Mouse (Mus musculus) layer of hippocampus, adult 2 months (tissue): ENCODE measurements around the gene Slc24a4. TPM values are rescaled to one million over a fixed set of nuclear protein-coding genes. Genes with fewer than 3 reads are reported as not detected.
A peak's percentile ranks its signal among the peaks of the same experiment; 100 is the strongest.

Source experiments
- DNase-seq, 2 experiments: peaks; one replicate each; pipeline ENCODE4 v3.0.0; 2022; ENCODE audit warnings: low spot score in 2 of 2
- H3K27ac ChIP-seq: fragments of 200-600 bp; 2 replicates; pipeline ENCODE4 v1.8.1; 2022
- H3K4me3 ChIP-seq: fragments of 200-600 bp; 2 replicates; pipeline ENCODE4 v1.8.1; 2022; ENCODE audit warnings: mild to moderate bottlenecking
- CTCF ChIP-seq: fragments of 200-600 bp; conservative IDR thresholded peaks from 2 replicates; pipeline ENCODE4 v1.8.1; 2022; ENCODE audit warnings: antibody characterized with exemption, mild to moderate bottlenecking, moderate library complexity
- total RNA-seq, 2 experiments: library from RNA; stranded (reverse); gene quantifications; 2 replicates each; pipeline ENCODE4 v1.2.3; 2021

Slc24a4 gene
- total RNA-seq, 2 experiments from 2014 or later: 46.6 to 48.6 TPM

GRCm38 (mm10) chr12:102284618-102285159 lies 156.2 kb downstream of the Slc24a4 start:
- no peak for TF ChIP-seq CTCF
- Histone ChIP-seq H3K4me3 (peak overlapping the region; percentile 52; the same call in 1 of the 2 replicates), H3K27ac (no peak overlapping the region)
- DNase-seq: no peak

DNA sequence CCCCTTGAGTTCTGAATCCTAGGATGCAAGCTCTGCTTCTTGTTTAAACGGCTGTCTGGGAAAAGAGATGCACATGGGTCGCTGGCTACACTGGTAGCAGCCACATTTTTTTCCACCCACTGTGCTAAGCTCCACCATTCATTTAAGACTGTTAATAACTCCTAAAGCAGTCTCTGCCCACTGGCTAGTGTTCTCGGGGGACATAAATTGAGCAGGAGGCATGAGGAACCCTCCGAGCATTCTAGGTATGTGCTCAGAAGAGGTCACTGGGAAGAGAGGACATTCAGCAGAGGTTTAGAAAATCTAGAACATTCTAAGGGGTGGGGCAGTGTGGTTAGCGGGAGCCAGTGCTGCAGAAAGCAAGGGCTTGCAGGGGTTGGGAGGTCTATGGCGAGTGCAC lies 156.8 kb downstream of the Slc24a4 start:
- Histone ChIP-seq H3K27ac (no peak overlapping the region), H3K4me3 (no peak overlapping the region)
- no peak for TF ChIP-seq CTCF
- no peak for DNase-seq

GRCm38 (mm10) chr12:102285779-102286178 lies 157.2 kb downstream of the Slc24a4 start:
- Histone ChIP-seq H3K27ac (no peak overlapping the region), H3K4me3 (no peak overlapping the region)
- no peak for TF ChIP-seq CTCF
- no peak for DNase-seq

- DNase-seq: no peak
- no peak for TF ChIP-seq CTCF
- Histone ChIP-seq H3K4me3 (no peak overlapping the region), H3K27ac (no peak overlapping the region)
Observed at GRCm38 (mm10) chr12:102286681-102287414, 158.3 kb downstream of the Slc24a4 start.

- no peak for DNase-seq
- no peak overlapping the region for H3K27ac ChIP-seq
- H3K4me3 ChIP-seq: no peak overlapping the region
- no peak for TF ChIP-seq CTCF
Observed at GRCm38 (mm10) chr12:102287904-102288602, 159.5 kb downstream of the Slc24a4 start.

DNA sequence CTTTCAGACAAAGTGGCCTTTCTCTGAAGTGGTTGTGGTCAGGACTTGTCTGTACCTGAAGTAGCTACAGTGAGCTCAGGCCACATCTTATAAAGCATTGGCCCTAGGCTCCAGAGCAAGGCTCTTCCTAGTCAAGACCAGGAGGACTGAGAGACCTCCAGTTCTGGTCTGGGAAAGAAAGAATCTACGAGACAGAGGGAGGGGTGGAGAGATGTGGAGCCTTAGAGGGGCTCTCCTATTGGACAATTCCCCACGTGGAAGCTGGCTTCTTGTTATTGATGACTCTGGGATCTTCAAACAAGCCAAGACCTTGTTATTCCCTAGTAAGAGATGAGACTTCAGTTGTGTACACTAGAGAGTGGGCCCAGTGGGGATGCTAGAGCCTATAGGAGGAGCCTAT lies 160.3 kb downstream of the Slc24a4 start:
- no peak overlapping the region for H3K4me3 ChIP-seq
- DNase-seq: no peak
- no peak overlapping the region for H3K27ac ChIP-seq
- no peak for TF ChIP-seq CTCF

- no peak overlapping the region for H3K27ac ChIP-seq
- TF ChIP-seq CTCF: no peak
- no peak overlapping the region for H3K4me3 ChIP-seq
- no peak for DNase-seq
Observed at GRCm38 (mm10) chr12:102289568-102289967, 161.0 kb downstream of the Slc24a4 start.

DNA sequence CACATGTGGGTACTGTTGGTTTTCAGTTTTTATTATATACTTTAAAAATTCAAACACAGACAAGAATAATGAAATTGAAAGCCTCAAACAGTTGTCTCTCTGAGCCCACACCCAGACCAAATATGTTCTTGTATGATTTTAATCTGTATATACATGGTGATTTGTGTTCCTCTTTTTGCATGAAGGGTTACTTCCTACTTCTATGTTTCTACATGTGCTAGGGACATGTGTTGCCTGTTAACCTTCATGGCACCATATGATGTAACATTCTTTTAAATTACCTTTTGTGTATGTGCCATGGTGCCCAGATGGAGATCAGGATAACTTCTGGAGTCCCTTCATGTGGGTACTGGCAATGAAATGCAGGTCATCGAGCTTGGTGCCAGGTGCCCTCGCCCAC lies 162.1 kb downstream of the Slc24a4 start:
- no peak overlapping the region for H3K27ac ChIP-seq
- DNase-seq: no peak
- no peak overlapping the region for H3K4me3 ChIP-seq
- TF ChIP-seq CTCF: no peak

DNA sequence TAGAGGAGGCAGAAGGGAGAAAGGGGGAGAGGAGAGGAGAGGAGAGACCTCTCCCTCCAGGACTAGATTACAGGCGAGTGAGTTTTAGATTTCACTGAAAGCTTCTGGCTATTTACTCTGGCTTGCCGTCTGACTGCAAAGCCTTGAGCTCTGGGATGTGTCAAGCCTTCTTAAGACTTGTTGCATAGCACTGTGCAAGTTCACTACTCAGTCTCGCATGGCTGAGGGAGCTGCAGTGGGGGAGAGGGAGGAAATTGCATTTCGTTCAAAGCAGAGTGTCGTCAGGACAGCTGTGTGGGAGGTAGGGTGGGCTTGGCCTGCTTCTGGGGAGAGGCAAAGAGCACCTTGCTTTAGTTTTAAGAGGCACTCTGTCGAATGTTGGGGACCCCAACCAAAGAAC lies 163.2 kb downstream of the Slc24a4 start:
- H3K27ac ChIP-seq: no peak overlapping the region
- no peak overlapping the region for H3K4me3 ChIP-seq
- no peak for TF ChIP-seq CTCF
- DNase-seq: no peak

DNA sequence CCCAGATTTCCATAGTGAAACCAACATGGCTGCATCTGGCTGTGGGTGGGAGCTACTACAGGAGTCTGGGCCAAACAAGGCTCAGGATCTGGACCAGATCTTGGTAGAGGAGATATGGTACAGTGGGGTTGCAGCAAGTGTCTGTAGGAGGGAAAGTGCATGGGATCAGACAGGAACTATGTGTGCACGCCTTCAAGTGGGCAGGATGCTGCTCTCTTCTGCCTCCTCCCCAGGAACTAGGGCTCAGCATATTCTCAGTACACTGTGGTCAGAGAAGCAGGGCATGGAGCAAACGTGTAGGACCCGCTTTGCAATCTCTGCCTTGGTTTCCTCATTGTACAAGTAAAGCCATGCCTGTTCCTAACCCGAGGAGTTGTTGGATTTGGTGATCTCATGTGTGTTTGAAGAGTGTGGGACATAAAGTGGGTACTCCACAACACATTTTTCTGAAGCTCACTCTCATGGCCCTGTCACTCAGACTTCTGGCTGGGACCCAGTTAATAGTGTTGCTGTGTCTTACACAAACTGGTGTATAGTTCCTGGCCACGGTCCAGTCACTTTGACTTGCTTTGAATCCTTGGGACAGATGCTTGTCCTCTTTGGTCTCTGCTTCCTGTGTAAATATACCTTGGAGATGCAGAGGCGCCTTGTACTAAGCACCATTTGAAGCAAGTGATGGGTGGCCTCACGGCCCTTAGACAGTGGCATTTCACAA lies 164.1 kb downstream of the Slc24a4 start:
- H3K4me3 ChIP-seq: no peak overlapping the region
- H3K27ac ChIP-seq: no peak overlapping the region
- DNase-seq: no peak
- TF ChIP-seq CTCF: no peak

DNA sequence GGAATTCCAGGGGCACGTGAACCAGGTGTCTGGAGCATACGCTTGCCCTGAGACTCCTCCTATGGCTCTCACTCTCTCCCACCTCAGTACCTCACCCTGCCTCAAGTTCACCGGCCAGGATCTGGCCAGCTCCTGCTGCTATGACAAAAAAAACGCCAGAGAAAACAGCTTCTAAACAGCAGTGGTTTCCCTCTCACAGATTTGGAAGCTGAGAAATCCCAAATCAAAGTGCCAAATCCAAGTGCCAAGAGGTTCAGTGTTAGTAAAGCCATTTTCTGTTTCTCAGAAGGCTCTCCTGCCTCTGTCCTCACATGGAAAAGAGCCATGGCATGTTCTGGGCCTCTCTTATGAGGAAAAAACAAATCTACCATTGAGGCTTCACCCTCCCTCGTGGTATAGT lies 166.1 kb downstream of the Slc24a4 start:
- no peak for TF ChIP-seq CTCF
- Histone ChIP-seq H3K4me3 (no peak overlapping the region), H3K27ac (no peak overlapping the region)
- DNase-seq: no peak

DNA sequence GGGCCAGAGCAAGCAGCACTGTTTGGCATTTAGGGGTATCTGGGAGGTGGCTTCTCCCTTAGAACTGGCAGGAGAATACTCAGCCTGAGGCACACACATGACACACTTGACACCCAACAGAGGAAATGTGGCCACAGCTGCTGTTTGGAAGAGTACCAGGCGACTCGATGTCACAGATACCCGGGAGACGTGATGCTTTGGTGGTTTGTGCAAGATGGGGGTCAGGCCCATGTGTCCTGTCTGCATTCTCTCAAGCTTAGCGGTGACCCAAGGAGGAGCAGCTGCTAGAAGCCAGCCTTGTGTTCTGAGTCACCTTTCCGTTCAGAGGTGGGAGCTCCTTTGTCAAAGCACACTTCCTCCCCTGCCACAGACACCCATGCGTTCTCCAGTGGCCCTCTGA lies 166.7 kb downstream of the Slc24a4 start:
- Histone ChIP-seq H3K4me3 (no peak overlapping the region), H3K27ac (no peak overlapping the region)
- no peak for DNase-seq
- no peak for TF ChIP-seq CTCF

DNA sequence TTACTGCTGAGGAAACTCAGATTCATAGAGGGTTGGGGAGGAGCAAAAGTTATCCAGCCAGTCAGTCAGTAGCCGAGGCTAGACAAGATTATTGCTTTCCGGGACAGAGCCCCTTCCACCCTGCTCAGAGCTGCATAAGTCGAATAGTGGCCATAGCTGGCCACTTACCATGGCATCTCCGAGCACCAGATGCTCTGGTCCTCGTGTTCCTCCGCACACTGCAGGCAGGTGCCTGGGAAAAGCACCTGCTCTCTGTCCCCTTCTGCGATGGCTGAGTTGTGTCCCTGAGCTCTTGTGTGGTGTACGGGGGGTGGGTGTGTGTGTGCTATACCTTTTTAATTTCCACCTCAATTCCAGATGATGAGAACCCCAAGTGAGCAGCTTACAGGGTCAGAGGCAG lies 167.1 kb downstream of the Slc24a4 start:
- Histone ChIP-seq H3K4me3 (no peak overlapping the region), H3K27ac (no peak overlapping the region)
- TF ChIP-seq CTCF: no peak
- no peak for DNase-seq

DNA sequence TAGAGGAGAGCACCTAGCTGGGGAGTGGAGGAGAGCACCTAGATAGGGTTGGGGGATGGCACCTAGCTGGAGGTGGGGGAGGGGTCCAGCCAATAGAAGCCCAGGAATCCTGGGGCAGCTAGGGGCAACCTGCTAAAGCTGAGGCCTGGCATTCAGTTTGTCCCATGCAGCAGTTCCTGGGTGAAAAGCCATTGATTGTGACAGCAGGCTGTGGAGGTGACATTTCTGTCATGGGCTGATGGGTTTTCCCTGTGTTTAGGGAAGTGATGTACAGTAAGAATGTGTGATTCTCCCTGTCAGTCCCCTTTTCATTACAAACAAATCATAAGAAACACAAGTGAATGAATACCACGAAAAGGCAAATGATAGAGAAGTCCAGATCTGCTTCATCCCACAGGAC lies 167.8 kb downstream of the Slc24a4 start:
- no peak for TF ChIP-seq CTCF
- no peak for DNase-seq
- Histone ChIP-seq H3K27ac (no peak overlapping the region), H3K4me3 (no peak overlapping the region)
